Mouse (Mus musculus) hindbrain, embryonic 15.5 days (tissue): ENCODE results near the gene Nid1. TPM values are rescaled to one million over a fixed set of nuclear protein-coding genes. Genes with fewer than 3 reads are reported as not detected.
"Not testable (repeated sequence)": the region's sequence is repeated elsewhere in the genome, so short reads cannot be mapped to it uniquely, and the experiment has no call there.

Source experiments
- ATAC-seq: fragments of 200-750 bp; cut with Nextera tagmentation; 2 replicates; pipeline ENCODE4 v1.8.0; 2017; ENCODE audit warnings: low read depth, moderate number of reproducible peaks, moderate TSS enrichment; ENCODE audit not compliant: low FRiP score
- H3K27ac ChIP-seq: fragments of 300-500 bp; sonication (generic); replicated peaks from 2 replicates; pipeline ENCODE4 v1.5.1; 2015; ENCODE audit warnings: mild to moderate bottlenecking, inconsistent platforms
- H3K27me3 ChIP-seq: fragments of 300-500 bp; sonication (generic); 2 replicates; pipeline ENCODE4 v1.6.1; 2015; ENCODE audit warnings: control low read depth, inconsistent platforms
- H3K36me3 ChIP-seq: fragments of 300-500 bp; sonication (generic); 2 replicates; pipeline ENCODE4 v1.6.1; 2015; ENCODE audit warnings: control low read depth, inconsistent platforms
- H3K4me1 ChIP-seq: fragments of 300-500 bp; sonication (generic); replicated peaks from 2 replicates; pipeline ENCODE4 v1.6.1; 2015; ENCODE audit warnings: control low read depth, inconsistent platforms
- H3K4me2 ChIP-seq: fragments of 300-500 bp; sonication (generic); 2 replicates; pipeline ENCODE4 v1.6.1; 2015; ENCODE audit warnings: moderate library complexity, mild to moderate bottlenecking, inconsistent platforms
- H3K4me3 ChIP-seq: fragments of 300-500 bp; sonication (generic); 2 replicates; pipeline ENCODE4 v1.5.1; 2015; ENCODE audit warnings: mild to moderate bottlenecking, inconsistent platforms
- H3K9ac ChIP-seq: fragments of 300-500 bp; sonication (generic); 2 replicates; pipeline ENCODE4 v1.6.1; 2015; ENCODE audit warnings: inconsistent platforms
- H3K9me3 ChIP-seq: fragments of 300-500 bp; sonication (generic); 2 replicates; pipeline ENCODE4 v1.6.1; 2016; ENCODE audit warnings: control low read depth, inconsistent platforms
- WGBS: fragments of 180-500 bp; shearing (Covaris S2); methylation state at CpG from one replicate; pipeline ENCODE4 v1.1.7; 2015; 5-methylcytosine and 5-hydroxymethylcytosine counted together
- polyA plus RNA-seq: library from polyadenylated mRNA; unstranded; fragments of >200 nt; fragmentation: Nextera tagmentation; extraction: Ambion mirVana; gene quantifications from 2 replicates; pipeline ENCODE4 v1.2.1, GENCODE M21; 2015

Gene Nid1
- polyA plus RNA-seq = 58.4 and 80.2 TPM in 2 replicates

DNA sequence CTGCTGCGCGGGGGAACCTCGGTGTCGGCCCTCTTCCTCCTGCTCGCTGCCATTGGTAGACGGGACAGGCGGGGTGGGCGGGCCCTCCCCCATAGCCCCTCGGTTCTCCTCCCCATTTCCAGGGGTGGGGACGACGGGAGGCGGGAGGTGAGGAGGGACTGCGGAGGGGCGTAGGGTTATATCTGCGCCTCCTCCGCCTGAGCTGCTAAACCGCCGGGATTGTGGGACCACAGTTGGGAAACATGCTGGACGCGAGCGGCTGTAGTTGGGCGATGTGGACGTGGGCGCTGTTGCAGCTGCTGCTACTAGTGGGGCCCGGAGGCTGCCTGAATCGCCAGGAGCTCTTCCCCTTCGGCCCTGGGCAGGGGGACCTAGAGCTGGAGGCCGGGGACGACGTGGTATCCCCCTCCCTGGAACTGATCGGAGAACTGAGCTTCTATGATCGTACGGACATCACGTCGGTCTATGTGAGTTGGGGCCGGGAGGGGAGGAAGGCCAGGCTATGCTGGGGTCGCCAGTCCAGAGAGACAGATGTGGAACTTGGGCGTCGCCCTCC is at the start of gene Nid1:
Gene Nid1, plus strand, starts transcription at position 92 of the 556 bp plus-strand sequence.
- H3K27ac ChIP-seq, H3K9me3 ChIP-seq, H3K9ac ChIP-seq, H3K36me3 ChIP-seq, H3K27me3 ChIP-seq, H3K4me1 ChIP-seq: not testable (repeated sequence)
- peak; percentile 82 for ATAC-seq
- Histone ChIP-seq H3K4me2 (peak within 1 kb of the TSS; percentile 48), H3K4me3 (peak within 1 kb of the TSS; percentile 32)
- under 1% methylated on average over 32 of the region's 39 CpGs for WGBS

DNA sequence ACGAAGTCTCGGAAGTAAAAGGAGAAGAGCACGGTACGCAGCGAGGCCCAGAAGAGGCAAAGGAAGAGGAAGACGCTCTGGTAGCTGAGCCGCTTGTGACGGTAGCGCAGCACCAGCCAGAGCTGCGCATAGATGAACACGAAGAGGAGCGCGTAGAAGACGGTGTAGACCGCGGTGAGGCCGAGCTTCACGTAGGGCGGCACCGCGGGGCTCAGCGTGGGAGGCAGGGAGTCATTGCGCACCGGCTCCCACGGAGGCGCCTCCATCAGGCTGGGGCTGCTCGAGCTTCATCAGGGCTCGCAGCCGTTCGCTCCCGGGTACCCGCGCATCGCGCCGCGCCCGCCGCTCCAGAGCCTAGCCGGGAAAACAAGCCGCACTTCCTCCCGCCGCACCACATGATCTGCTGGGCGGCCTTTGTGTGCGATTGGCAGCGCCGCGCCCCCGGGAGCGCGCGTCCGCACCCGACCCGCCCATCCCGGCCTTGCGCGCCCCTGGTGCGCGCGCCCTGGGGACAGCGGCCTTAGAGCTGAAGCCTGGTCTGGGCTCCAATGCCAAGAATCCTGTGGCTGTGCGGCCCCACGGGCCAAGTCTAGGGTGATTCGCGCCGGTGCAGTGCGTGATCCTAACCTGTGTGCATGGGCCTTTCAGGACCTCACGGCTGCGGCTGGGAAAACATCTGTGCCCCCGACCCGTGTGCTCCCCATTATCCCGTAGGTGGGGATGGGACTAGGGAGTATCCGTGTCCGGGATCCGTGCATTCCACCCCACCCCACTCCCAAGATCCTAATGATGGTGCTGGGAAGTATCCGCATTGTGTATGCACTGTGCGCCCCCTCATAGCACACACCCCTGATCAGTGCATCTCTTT is 43.9 kb upstream of the Nid1 start, which contains the start of gene Gpr137b:
Gene Gpr137b, minus strand, starts transcription at position 787 of the 868 bp plus-strand sequence.
- not testable (repeated sequence) for H3K4me1 ChIP-seq, H3K9me3 ChIP-seq, H3K36me3 ChIP-seq, H3K27me3 ChIP-seq
- WGBS = under 1% methylated on average over 58 of the region's 78 CpGs
- H3K4me3 ChIP-seq = peak within 1 kb of the TSS; percentile 47
- peak within 1 kb of the TSS; percentile 58 for H3K9ac ChIP-seq
- peak within 1 kb of the TSS; percentile 81 for H3K27ac ChIP-seq
- H3K4me2 ChIP-seq = peak within 1 kb of the TSS; percentile 57
- peak; percentile 92 for ATAC-seq

DNA sequence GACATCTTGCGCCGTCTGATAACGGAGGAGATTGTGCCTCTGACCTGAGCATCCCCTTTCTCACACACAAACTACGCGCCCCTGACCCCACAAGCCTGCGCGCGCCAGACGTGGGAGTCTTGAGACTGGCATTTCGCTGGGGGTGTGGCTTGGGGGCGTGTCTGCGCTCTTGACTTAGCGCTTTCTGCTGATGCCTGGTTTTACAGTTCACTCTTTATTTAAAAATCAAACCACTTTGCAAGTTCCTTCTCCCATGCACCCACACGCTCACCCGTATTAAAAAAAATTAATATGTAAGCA is 43.3 kb upstream of the Nid1 start:
- Histone ChIP-seq H3K4me2 (peak overlapping the region; percentile 57), H3K4me3 (peak overlapping the region; percentile 47), H3K9ac (peak overlapping the region; percentile 40; the same call in 1 of the 2 replicates)
- H3K27me3 ChIP-seq, H3K36me3 ChIP-seq, H3K9me3 ChIP-seq, H3K27ac ChIP-seq, H3K4me1 ChIP-seq, ATAC-seq: not testable (repeated sequence)
- WGBS = 0% methylated on average over 15 of the region's 15 CpGs

GRCm38 (mm10) chr13:13400851-13401250 is 36.5 kb upstream of the Nid1 start:
- WGBS = 80% methylated on average over 3 of the region's 3 CpGs

DNA sequence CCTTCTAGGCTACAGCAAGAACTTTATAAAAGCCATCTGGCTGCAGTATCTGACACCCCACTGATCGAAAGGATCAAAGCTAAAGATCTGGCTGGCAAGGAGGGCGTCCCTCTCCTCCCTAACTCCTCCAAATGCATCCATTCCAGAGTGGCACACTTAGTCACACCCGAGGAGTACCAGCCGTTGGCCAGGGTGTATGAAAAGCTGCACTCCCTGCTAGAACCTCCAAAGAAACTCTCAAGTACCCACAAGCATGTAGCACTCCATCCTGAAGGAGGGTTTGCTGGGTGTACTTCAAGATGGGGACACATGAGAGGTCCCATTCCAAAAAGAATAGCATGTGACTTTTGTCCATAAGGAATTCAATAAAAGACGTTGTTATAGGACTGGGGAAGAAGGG is 34.5 kb upstream of the Nid1 start:
- not testable (repeated sequence) for H3K4me1 ChIP-seq, H3K4me2 ChIP-seq, H3K36me3 ChIP-seq, H3K9ac ChIP-seq, H3K27me3 ChIP-seq, H3K27ac ChIP-seq, H3K4me3 ChIP-seq, ATAC-seq, H3K9me3 ChIP-seq
- WGBS = 83% methylated on average over 5 of the region's 5 CpGs

More at GRCm38 (mm10) chr13:13400851-13401250, 36.5 kb upstream of the Nid1 start:
- H3K4me3 ChIP-seq, H3K4me2 ChIP-seq, ATAC-seq, H3K9me3 ChIP-seq, H3K36me3 ChIP-seq, H3K4me1 ChIP-seq, H3K27ac ChIP-seq, H3K9ac ChIP-seq, H3K27me3 ChIP-seq: not testable (repeated sequence)

GRCm38 (mm10) chr13:13403366-13403765 is 34.0 kb upstream of the Nid1 start:
- WGBS = 84% methylated on average over 3 of the region's 3 CpGs
- not testable (repeated sequence) for H3K27me3 ChIP-seq

DNA sequence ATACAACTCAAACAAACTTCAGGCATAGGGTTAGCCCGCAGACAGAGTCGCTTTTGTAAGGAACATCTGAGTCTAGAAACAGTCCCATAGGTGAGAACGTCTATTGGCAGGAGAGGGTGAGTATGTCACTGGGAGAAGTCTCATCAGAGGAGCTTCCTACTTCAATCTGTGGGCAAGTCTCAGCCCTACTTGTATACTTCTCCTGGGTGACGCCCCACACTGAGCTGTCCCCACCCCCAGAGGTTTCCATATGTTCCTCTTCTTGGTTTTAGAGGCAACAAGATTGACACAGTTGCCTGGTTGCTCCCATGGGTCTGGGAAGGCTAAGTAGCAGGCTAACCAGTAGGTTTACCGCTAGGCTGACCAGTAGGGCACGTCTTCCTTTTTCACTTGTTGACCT is 33.5 kb upstream of the Nid1 start:
- H3K4me2 ChIP-seq = not testable (repeated sequence)

More at GRCm38 (mm10) chr13:13403366-13403765, 34.0 kb upstream of the Nid1 start:
- H3K4me2 ChIP-seq, ATAC-seq, H3K27ac ChIP-seq, H3K36me3 ChIP-seq, H3K4me3 ChIP-seq, H3K4me1 ChIP-seq, H3K9me3 ChIP-seq, H3K9ac ChIP-seq: not testable (repeated sequence)

DNA sequence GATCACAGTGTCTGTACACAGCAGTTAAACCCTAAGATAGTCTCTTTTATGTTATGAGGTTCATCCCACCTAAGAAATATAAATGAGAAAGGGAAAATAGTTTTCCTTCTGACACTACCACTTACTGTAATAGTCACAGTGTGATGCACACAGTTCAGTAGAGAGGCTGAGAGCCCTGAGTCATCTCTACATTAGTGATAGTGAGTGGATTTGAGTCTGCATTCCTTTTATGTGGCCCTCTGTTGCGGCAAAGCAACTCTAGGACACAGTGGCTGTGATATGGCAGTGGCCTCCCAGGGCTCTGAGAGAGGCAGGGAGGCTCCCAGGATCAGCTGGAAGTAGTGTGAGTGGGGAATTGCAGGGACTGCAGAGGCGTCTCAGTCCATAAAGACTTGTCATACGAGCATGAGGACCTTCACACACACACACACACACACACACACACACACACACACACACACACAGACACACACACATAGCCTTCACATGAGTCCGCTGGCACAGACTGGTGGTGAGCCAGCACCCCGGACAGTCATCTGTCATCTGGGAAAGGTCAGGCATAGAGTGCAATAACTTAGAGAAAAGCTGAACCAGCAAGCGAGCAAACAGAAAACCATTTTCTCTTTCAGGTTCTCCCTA is 32.7 kb upstream of the Nid1 start:
- H3K4me2 ChIP-seq, ATAC-seq, H3K27ac ChIP-seq, H3K4me1 ChIP-seq, H3K27me3 ChIP-seq, H3K4me3 ChIP-seq, H3K9ac ChIP-seq, H3K36me3 ChIP-seq, H3K9me3 ChIP-seq: not testable (repeated sequence)
- 81% methylated on average over 6 of the region's 6 CpGs for WGBS

More for the DNA sequence above, 33.5 kb upstream of the Nid1 start:
- H3K27ac ChIP-seq, H3K9ac ChIP-seq, H3K27me3 ChIP-seq, H3K9me3 ChIP-seq, H3K4me3 ChIP-seq, H3K4me1 ChIP-seq, H3K36me3 ChIP-seq, ATAC-seq: not testable (repeated sequence)
- 75% methylated on average over 4 of the region's 6 CpGs for WGBS

DNA sequence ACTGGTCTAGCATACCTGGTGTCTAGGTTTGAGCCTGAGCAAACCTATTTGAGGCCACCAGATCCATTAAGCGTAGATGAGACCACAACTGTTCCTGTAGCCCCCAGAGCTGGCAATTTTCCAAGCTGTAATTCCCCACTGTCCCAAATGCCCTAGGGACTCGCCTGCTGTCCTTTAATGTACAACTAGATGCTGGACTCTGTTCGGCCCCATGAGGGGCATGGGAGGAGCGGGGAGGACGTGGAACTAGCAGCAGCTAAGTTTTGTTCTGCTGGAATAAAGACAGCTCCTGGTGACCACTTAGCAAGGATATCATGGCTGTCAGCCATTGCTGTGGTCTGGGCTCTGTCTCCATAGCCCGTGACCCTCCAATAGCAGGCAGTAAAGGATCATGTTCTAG is 31.8 kb upstream of the Nid1 start:
- H3K36me3 ChIP-seq, H3K4me3 ChIP-seq, H3K4me2 ChIP-seq: not testable (repeated sequence)

GRCm38 (mm10) chr13:13414206-13414605 is 23.1 kb upstream of the Nid1 start:
- no peaks in the 10 kb centered on the region for H3K4me1 ChIP-seq
- no peaks in the 10 kb centered on the region for H3K27me3 ChIP-seq
- no peak for ATAC-seq
- H3K27ac ChIP-seq = no peak overlapping the region
- no peaks in the 10 kb centered on the region for H3K9me3 ChIP-seq
- no peak overlapping the region for H3K4me2 ChIP-seq
- WGBS = 83% methylated on average over 3 of the region's 3 CpGs
- H3K9ac ChIP-seq = no peak overlapping the region
- H3K4me3 ChIP-seq = no peak overlapping the region
- no peaks in the 10 kb centered on the region for H3K36me3 ChIP-seq

More for the DNA sequence above, 31.8 kb upstream of the Nid1 start:
- not testable (repeated sequence) for H3K27me3 ChIP-seq, H3K9me3 ChIP-seq, H3K4me1 ChIP-seq, H3K27ac ChIP-seq, H3K9ac ChIP-seq, ATAC-seq
- no CpG with 5 or more reads among the region's 6 CpGs for WGBS

GRCm38 (mm10) chr13:13415120-13416006 is 22.0 kb upstream of the Nid1 start:
- H3K4me1 ChIP-seq, H3K9ac ChIP-seq, H3K27me3 ChIP-seq, H3K36me3 ChIP-seq, H3K9me3 ChIP-seq, H3K4me3 ChIP-seq, H3K27ac ChIP-seq: not testable (repeated sequence)
- 40% methylated on average over 23 of the region's 23 CpGs for WGBS
- H3K4me2 ChIP-seq = peak overlapping the region; percentile 35; the same call in 1 of the 2 replicates
- peak; percentile 85 for ATAC-seq

- not testable (repeated sequence) for H3K4me3 ChIP-seq, H3K27ac ChIP-seq, H3K9ac ChIP-seq, H3K4me2 ChIP-seq, H3K27me3 ChIP-seq, H3K4me1 ChIP-seq, H3K36me3 ChIP-seq, H3K9me3 ChIP-seq
- WGBS = 80% methylated on average over 3 of the region's 4 CpGs
- ATAC-seq = peak; percentile 59
These were observed 21.4 kb upstream of the Nid1 start for GRCm38 (mm10) chr13:13416007-13416337.
